Mouse (Mus musculus): ENCODE results near the gene Kat7. TPM values are rescaled to one million over a fixed set of nuclear protein-coding genes. Genes with fewer than 3 reads are reported as not detected.

Kat7 gene
- 60.5 and 66.2 TPM in 2 replicates for polyA plus RNA-seq (2015; fragmentation: Nextera tagmentation; extraction: Ambion mirVana)

DNA sequence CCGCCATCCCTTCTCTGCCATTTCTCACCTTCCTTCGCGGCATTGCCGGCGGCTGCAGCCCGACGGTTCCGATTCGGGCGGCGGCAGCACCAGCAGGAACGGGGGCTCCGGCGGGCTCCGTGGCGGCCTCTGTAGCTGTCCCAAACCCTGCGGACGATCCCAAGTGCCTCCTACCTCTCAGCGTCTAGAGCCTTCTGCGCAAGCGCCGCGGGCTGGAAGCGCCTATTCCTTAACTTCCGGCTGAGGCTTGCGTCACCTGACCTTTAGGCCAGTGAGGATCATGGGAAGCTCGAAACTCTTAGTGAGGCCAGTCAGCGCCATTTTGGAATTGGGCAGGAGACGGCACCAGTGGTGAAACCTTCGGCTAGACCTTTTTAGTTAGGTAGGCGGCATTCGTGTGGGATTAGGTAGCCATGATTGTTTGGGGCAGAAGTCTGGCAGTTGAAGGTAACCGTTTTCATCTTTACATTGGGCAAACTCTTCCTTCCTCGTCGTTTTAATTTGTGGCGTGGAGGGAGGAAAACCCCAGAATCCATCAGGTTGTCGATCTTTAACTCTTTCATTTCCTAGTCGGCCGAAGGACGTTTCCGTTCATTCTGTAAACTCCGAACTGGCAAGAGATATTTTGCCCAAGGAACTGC lies at the start of gene Kat7:
Gene Kat7, minus strand, starts transcription at position 240 of the 641 bp plus-strand sequence.
- Histone ChIP-seq H3K4me1 (replicated peaks) (peaks cover 26% of the 10 kb centered on the region), H3K27me3 (no peaks in the 10 kb centered on the region), H3K9ac (peak within 1 kb of the TSS; percentile 77), H3K9me3 (no peaks in the 10 kb centered on the region), H3K36me3 (0 out of 2 replicates have a peak, but pooled peaks cover 4% of the 10 kb centered on the region), H3K27ac (replicated peaks) (peak within 1 kb of the TSS; percentile 93), H3K4me2 (peak within 1 kb of the TSS; percentile 84), H3K4me3 (peak within 1 kb of the TSS; percentile 66)
- under 1% methylated on average over 42 of the region's 42 CpGs for WGBS
- peak; percentile 93 for ATAC-seq (ENCODE audit: low FRiP score, low read depth)

- no peak overlapping the region for H3K4me2 ChIP-seq
- no peak for ATAC-seq (ENCODE audit: low FRiP score, low read depth)
- H3K4me1 ChIP-seq (replicated peaks): peaks cover 13% of the 10 kb centered on the region; the same call in 1 of the 2 replicates
- 70% methylated on average over 3 of the region's 3 CpGs for WGBS
- H3K9me3 ChIP-seq: no peaks in the 10 kb centered on the region
- no peak overlapping the region for H3K27ac ChIP-seq (replicated peaks)
- no peak overlapping the region for H3K9ac ChIP-seq
- no peak overlapping the region for H3K4me3 ChIP-seq
- no peaks in the 10 kb centered on the region for H3K27me3 ChIP-seq
- no peaks in the 10 kb centered on the region for H3K36me3 ChIP-seq
Measured at GRCm38 (mm10) chr11:95358263-95358662, 48.2 kb upstream of the Kat7 start.

DNA sequence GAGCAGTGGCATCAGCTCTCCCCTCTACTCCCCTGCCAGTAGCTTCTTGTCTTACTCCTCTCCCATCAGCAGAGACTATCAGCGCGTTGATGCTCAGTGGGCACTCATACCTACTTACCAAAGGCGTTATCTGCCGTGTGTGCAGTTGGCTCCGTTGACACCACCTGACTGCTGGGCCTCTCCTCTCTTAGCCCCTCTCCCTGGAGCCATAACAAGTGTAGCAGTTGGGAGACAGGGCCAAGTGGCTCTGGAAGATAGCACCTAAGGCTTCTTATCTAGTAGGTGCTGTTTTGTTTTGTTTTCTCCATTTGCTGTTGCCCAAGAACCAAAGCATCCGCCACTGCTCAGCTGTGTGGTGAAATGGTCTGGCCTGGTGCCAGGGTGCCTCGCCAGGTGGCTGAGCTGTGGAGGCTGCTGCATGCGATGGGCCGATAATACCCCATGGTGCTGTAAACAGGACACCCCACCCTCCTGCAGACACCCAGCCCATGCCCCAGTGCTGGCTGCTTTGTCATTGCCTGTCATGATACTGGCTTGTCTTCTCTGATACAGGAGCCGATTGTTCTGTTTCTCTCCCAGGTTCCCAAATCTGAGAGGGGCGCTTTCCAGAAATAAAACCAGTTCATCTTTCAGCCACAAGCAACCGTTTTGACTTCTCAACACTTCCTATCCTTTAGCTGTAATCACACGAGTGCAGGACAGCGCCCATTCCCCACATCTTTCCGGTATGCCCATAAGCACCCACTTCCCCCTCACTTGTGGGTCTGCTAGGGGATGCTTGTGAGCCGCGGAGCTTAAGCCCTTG lies 46.6 kb upstream of the Kat7 start:
- H3K9ac ChIP-seq: no peak overlapping the region
- no peaks in the 10 kb centered on the region for H3K27me3 ChIP-seq
- H3K4me3 ChIP-seq: no peak overlapping the region
- 67% methylated on average over 17 of the region's 17 CpGs for WGBS
- peaks cover 13% of the 10 kb centered on the region; the same call in 1 of the 2 replicates for H3K4me1 ChIP-seq (replicated peaks)
- no peaks in the 10 kb centered on the region for H3K9me3 ChIP-seq
- no peak overlapping the region for H3K4me2 ChIP-seq
- ATAC-seq (ENCODE audit: low FRiP score, low read depth): no peak
- H3K27ac ChIP-seq (replicated peaks): no peak overlapping the region
- H3K36me3 ChIP-seq: no peaks in the 10 kb centered on the region

GRCm38 (mm10) chr11:95356039-95356438 lies 46.0 kb upstream of the Kat7 start:
- no peak for ATAC-seq (ENCODE audit: low FRiP score, low read depth)
- H3K4me3 ChIP-seq: no peak overlapping the region
- no peak overlapping the region for H3K27ac ChIP-seq (replicated peaks)
- 86% methylated on average over 7 of the region's 7 CpGs for WGBS
- no peaks in the 10 kb centered on the region for H3K36me3 ChIP-seq
- H3K27me3 ChIP-seq: no peaks in the 10 kb centered on the region
- peaks cover 13% of the 10 kb centered on the region; the same call in 1 of the 2 replicates for H3K4me1 ChIP-seq (replicated peaks)
- H3K4me2 ChIP-seq: no peak overlapping the region
- H3K9me3 ChIP-seq: no peaks in the 10 kb centered on the region
- no peak overlapping the region for H3K9ac ChIP-seq

DNA sequence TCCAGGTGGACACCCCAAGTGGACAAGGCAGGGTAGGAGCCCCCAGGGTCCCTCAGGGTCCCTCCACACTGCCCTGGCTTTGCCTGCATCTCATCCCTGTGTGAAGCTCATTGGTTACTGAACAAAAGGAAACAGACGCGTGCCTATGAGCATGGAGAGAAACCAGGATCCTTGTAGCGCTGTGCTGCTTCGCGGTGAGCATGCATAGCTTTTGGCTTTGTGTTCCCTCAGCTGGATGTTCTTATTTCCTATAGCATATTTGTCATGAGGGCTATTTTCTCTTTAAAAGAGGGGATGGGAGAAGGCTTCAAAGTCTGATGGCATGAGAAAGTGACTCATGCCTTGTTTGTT lies 45.6 kb upstream of the Kat7 start:
- peaks cover 13% of the 10 kb centered on the region; the same call in 1 of the 2 replicates for H3K4me1 ChIP-seq (replicated peaks)
- H3K36me3 ChIP-seq: no peaks in the 10 kb centered on the region
- H3K4me3 ChIP-seq: no peak overlapping the region
- no peaks in the 10 kb centered on the region for H3K9me3 ChIP-seq
- H3K27me3 ChIP-seq: no peaks in the 10 kb centered on the region
- H3K27ac ChIP-seq (replicated peaks): no peak overlapping the region
- WGBS: 93% methylated on average over 5 of the region's 5 CpGs
- ATAC-seq (ENCODE audit: low FRiP score, low read depth): no peak
- H3K4me2 ChIP-seq: no peak overlapping the region
- no peak overlapping the region for H3K9ac ChIP-seq

- H3K27me3 ChIP-seq: no peaks in the 10 kb centered on the region
- WGBS: 90% methylated on average over 12 of the region's 12 CpGs
- no peak for ATAC-seq (ENCODE audit: low FRiP score, low read depth)
Measured at GRCm38 (mm10) chr11:95354945-95355660, 45.1 kb upstream of the Kat7 start.

GRCm38 (mm10) chr11:95354228-95354944 lies 44.3 kb upstream of the Kat7 start:
- Histone ChIP-seq H3K4me1 (replicated peaks) (peaks cover 19% of the 10 kb centered on the region; the same call in 1 of the 2 replicates), H3K9me3 (no peaks in the 10 kb centered on the region), H3K4me3 (no peak overlapping the region), H3K4me2 (no peak overlapping the region), H3K9ac (no peak overlapping the region), H3K36me3 (no peaks in the 10 kb centered on the region), H3K27me3 (no peaks in the 10 kb centered on the region), H3K27ac (replicated peaks) (no peak overlapping the region)
- WGBS: 92% methylated on average over 14 of the region's 14 CpGs
- no peak for ATAC-seq (ENCODE audit: low FRiP score, low read depth)

More at GRCm38 (mm10) chr11:95354945-95355660, 45.1 kb upstream of the Kat7 start:
- H3K4me1 ChIP-seq (replicated peaks): peaks cover 17% of the 10 kb centered on the region; the same call in 1 of the 2 replicates
- H3K4me2 ChIP-seq: no peak overlapping the region
- no peak overlapping the region for H3K4me3 ChIP-seq
- no peak overlapping the region for H3K27ac ChIP-seq (replicated peaks)
- H3K9me3 ChIP-seq: no peaks in the 10 kb centered on the region
- H3K9ac ChIP-seq: no peak overlapping the region
- H3K36me3 ChIP-seq: no peaks in the 10 kb centered on the region

DNA sequence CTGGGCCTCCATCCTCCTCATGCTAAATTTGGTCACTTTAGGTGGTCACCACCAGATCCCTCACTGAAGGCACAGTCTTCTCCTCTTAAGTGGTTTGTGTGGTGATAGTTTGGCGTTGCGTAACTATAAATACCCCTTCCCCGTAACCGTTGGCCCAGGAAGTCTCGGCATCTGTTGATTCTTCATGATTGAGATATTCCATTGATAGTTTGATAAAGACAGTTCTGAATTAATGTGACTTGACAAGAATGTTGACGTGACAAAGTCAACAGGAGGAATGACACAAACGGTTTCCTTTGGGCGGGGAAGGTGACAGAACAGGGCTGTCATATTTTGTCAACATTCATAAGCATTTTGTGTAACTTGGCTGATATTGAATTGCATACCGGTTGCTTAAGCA lies 43.2 kb upstream of the Kat7 start:
- WGBS: 95% methylated on average over 9 of the region's 9 CpGs
- no peak overlapping the region for H3K27ac ChIP-seq (replicated peaks)
- no peak overlapping the region for H3K4me3 ChIP-seq
- no peak overlapping the region for H3K9ac ChIP-seq
- no peaks in the 10 kb centered on the region for H3K9me3 ChIP-seq
- no peaks in the 10 kb centered on the region for H3K27me3 ChIP-seq
- H3K36me3 ChIP-seq: no peaks in the 10 kb centered on the region
- ATAC-seq (ENCODE audit: low FRiP score, low read depth): no peak
- H3K4me2 ChIP-seq: no peak overlapping the region
- H3K4me1 ChIP-seq (replicated peaks): peaks cover 17% of the 10 kb centered on the region; the same call in 1 of the 2 replicates

- no peaks in the 10 kb centered on the region for H3K27me3 ChIP-seq
- peaks cover 16% of the 10 kb centered on the region; the same call in 1 of the 2 replicates for H3K4me1 ChIP-seq (replicated peaks)
- H3K4me2 ChIP-seq: no peak overlapping the region
- H3K9me3 ChIP-seq: no peaks in the 10 kb centered on the region
- no peak for ATAC-seq (ENCODE audit: low FRiP score, low read depth)
- H3K9ac ChIP-seq: no peak overlapping the region
- no peaks in the 10 kb centered on the region for H3K36me3 ChIP-seq
- H3K27ac ChIP-seq (replicated peaks): no peak overlapping the region
- H3K4me3 ChIP-seq: no peak overlapping the region
- 91% methylated on average over 2 of the region's 2 CpGs for WGBS
Measured at GRCm38 (mm10) chr11:95352686-95353085, 42.6 kb upstream of the Kat7 start.

DNA sequence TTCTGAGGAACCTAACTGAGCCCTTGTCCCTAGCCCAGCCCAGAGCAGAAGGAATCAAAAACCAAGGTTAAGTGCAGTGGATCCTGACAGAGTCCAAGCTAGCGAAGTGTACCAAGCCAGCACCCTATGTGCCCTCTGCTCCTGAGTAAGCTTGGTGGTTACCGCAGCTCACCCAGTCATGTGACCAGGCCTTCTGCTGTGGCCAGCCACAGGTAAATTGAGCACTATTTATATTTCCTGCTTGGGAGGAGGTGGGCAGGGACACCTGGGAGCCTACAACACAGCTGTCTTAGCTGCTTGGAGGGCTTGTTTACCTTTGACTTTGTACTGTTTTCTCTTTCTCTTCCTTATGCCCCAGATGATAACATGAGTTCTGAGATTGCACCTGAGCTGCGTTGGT lies 40.9 kb upstream of the Kat7 start:
- H3K4me1 ChIP-seq (replicated peaks): peaks cover 6% of the 10 kb centered on the region; the same call in 1 of the 2 replicates
- ATAC-seq (ENCODE audit: low FRiP score, low read depth): no peak
- H3K36me3 ChIP-seq: no peaks in the 10 kb centered on the region
- no peak overlapping the region for H3K9ac ChIP-seq
- no peak overlapping the region for H3K27ac ChIP-seq (replicated peaks)
- H3K27me3 ChIP-seq: no peaks in the 10 kb centered on the region
- no peak overlapping the region for H3K4me3 ChIP-seq
- H3K9me3 ChIP-seq: no peaks in the 10 kb centered on the region
- 92% methylated on average over 3 of the region's 3 CpGs for WGBS
- H3K4me2 ChIP-seq: no peak overlapping the region

GRCm38 (mm10) chr11:95350289-95350688 lies 40.2 kb upstream of the Kat7 start:
- 73% methylated on average over 6 of the region's 6 CpGs for WGBS

More at GRCm38 (mm10) chr11:95350289-95350688, 40.2 kb upstream of the Kat7 start:
- Histone ChIP-seq H3K36me3 (no peaks in the 10 kb centered on the region), H3K27me3 (no peaks in the 10 kb centered on the region), H3K27ac (replicated peaks) (peak overlapping the region; percentile 17; the same call in 1 of the 2 replicates), H3K4me3 (no peak overlapping the region), H3K9me3 (no peaks in the 10 kb centered on the region), H3K4me2 (no peak overlapping the region), H3K4me1 (replicated peaks) (peaks cover 6% of the 10 kb centered on the region; the same call in 1 of the 2 replicates), H3K9ac (no peak overlapping the region)
- no peak for ATAC-seq (ENCODE audit: low FRiP score, low read depth)
